Mouse (Mus musculus) liver, postnatal 0 days (tissue): ENCODE results near the gene Cd55. TPM values are rescaled to one million over a fixed set of nuclear protein-coding genes. Genes with fewer than 3 reads are reported as not detected.
A peak's percentile ranks its signal among the peaks of the same experiment; 100 is the strongest.
"Not testable (repeated sequence)": the region's sequence is repeated elsewhere in the genome, so short reads cannot be mapped to it uniquely, and the experiment has no call there.

Experiments used
- ATAC-seq: fragments of 200-750 bp; cut with Nextera tagmentation; 2 replicates; pipeline ENCODE4 v1.8.0; 2017; ENCODE audit warnings: mild to moderate bottlenecking, moderate library complexity
- DNase-seq: peaks from one replicate; pipeline ENCODE4 v3.0.0-alpha.2; 2016
- H3K27ac ChIP-seq: fragments of 300-500 bp; sonication (generic); 2 replicates; pipeline ENCODE4 v1.5.1; 2014; ENCODE audit warnings: antibody characterized with exemption, moderate library complexity, mild to moderate bottlenecking, low read depth
- H3K27me3 ChIP-seq: fragments of 300-500 bp; sonication (generic); 2 replicates; pipeline ENCODE4 v1.6.1; 2014; ENCODE audit warnings: low read length, control low read depth, mixed read lengths; ENCODE audit not compliant: insufficient read depth
- H3K36me3 ChIP-seq: fragments of 300-500 bp; sonication (generic); replicated peaks from 2 replicates; pipeline ENCODE4 v1.6.1; 2014; ENCODE audit warnings: mild to moderate bottlenecking, control low read depth, low read length, moderate library complexity, mixed read lengths; ENCODE audit not compliant: insufficient read depth
- H3K4me1 ChIP-seq: fragments of 300-500 bp; sonication (generic); 2 replicates; pipeline ENCODE4 v1.6.1; 2014; ENCODE audit warnings: antibody characterized with exemption, mild to moderate bottlenecking, control low read depth; ENCODE audit not compliant: insufficient read depth
- H3K4me2 ChIP-seq: fragments of 300-500 bp; sonication (generic); 2 replicates; pipeline ENCODE4 v1.6.1; 2014; ENCODE audit warnings: low read depth, mild to moderate bottlenecking, low read length, moderate library complexity, mixed read lengths
- H3K4me3 ChIP-seq: fragments of 300-500 bp; sonication (generic); 2 replicates; pipeline ENCODE4 v1.5.1; 2014; ENCODE audit warnings: low read depth, low read length
- H3K9ac ChIP-seq: fragments of 300-500 bp; sonication (generic); replicated peaks from 2 replicates; pipeline ENCODE4 v1.6.1; 2014; ENCODE audit warnings: mild to moderate bottlenecking, moderate library complexity
- H3K9me3 ChIP-seq: fragments of 300-500 bp; sonication (generic); 2 replicates; pipeline ENCODE4 v1.6.1; 2016; ENCODE audit warnings: mild to moderate bottlenecking, control low read depth, low read length, mixed read lengths
- CTCF ChIP-seq: sonication (generic); IDR thresholded peaks from 2 replicates; pipeline ENCODE4 v1.5.1; 2016; ENCODE audit warnings: antibody characterized with exemption, low read depth
- EP300 ChIP-seq: IDR thresholded peaks from 2 replicates; pipeline ENCODE4 v1.6.1; 2016; ENCODE audit warnings: antibody characterized with exemption, low read depth, mild to moderate bottlenecking
- WGBS: fragments of 180-500 bp; shearing (Covaris S2); extraction: QIAGEN DNeasy Blood & Tissue Kit; methylation state at CpG from one replicate; pipeline ENCODE4 v1.1.7; 2014; ENCODE audit not compliant: insufficient replicate concordance; 5-methylcytosine and 5-hydroxymethylcytosine counted together
- polyA plus RNA-seq: library from polyadenylated mRNA; unstranded; fragments of >200 nt; fragmentation: Nextera tagmentation; extraction: Ambion mirVana; gene quantifications from 2 replicates; pipeline ENCODE4 v1.2.1, GENCODE M21; 2015

Gene Cd55
- polyA plus RNA-seq, 1 experiment from 2014 or later = 13.2 TPM

DNA sequence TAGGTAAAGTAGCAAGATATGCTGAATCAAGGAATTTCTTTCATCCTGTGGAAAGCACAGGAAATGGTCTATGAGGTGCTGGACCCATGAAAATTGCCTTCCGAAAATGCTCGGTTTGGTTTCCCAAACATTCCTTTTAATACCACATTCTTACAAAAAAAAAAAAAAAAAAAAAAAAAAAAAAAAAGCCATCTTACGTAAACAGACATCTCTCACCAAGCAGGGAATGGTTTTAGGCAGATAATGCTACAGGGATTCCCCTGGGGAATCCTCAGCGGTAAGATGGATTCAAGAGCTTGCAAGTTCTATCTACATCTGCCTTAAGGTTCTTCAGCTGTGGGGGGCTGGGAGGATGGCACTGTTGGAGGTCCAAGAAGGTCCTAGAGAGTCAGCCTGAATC, 7.5 kb upstream of the Cd55 start:
- Histone ChIP-seq H3K27ac (no peak overlapping the region), H3K9me3 (no peaks in the 10 kb centered on the region), H3K4me3 (no peak overlapping the region), H3K4me2 (no peak overlapping the region), H3K4me1 (0 out of 2 replicates have a peak, but pooled peaks cover 3% of the 10 kb centered on the region), H3K9ac (no peak overlapping the region), H3K27me3 (no peaks in the 10 kb centered on the region), H3K36me3 (no peaks in the 10 kb centered on the region)
- no peak for TF ChIP-seq CTCF
- WGBS = 85% methylated on average over 4 of the region's 4 CpGs
- DNase-seq (no peak), ATAC-seq (no peak)

DNA sequence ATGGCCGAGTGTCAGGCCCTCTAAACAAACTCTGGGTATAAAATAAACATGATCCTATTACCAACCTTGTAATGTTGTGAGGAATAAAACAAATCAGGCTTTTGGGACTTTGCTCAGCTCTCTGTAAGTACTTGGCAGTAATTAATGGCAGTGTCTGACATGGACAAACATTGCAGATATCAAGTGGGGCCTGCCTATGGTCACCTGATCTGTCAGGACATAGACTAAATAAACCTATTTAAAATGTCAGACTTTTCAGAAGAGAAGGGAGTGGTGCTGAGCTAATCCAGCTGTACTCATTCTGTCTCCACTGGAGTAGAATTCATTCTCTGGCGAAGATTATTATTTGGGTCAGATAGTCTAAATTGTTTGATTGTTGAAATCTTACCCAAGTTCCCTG, 4.9 kb upstream of the Cd55 start:
- TF ChIP-seq EP300 (no peak), CTCF (no peak)
- DNase-seq (no peak), ATAC-seq (no peak)
- Histone ChIP-seq H3K4me3 (no peak overlapping the region), H3K9ac (no peak overlapping the region), H3K4me2 (no peak overlapping the region), H3K4me1 (peaks cover 6% of the 10 kb centered on the region), H3K36me3 (no peaks in the 10 kb centered on the region), H3K27me3 (no peaks in the 10 kb centered on the region), H3K9me3 (no peaks in the 10 kb centered on the region), H3K27ac (no peak overlapping the region)
- WGBS = 62% methylated on average over 2 of the region's 2 CpGs

DNA sequence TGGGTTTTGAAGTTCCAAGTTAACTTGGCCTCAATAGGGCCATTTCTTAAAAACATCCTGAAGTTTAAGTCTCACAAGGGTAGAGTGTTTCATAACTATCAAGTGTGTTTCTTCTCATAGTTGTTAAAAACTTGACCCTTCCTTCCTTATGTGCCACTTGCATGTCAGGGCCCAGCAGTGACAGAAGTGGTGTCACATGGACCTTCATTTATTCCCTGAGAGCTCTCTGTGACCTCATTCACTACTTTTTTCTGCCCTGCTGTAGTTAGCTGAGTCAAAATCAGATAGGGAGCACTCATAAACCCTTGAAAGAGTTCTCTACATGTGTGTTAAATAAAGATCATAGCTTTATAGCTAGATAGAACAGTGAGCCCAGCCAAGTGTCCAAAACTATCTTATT, 1.6 kb upstream of the Cd55 start:
- Histone ChIP-seq H3K27me3 (no peaks in the 10 kb centered on the region), H3K4me2 (no peak overlapping the region), H3K36me3 (no peaks in the 10 kb centered on the region), H3K9ac (no peak overlapping the region), H3K4me3 (no peak overlapping the region), H3K9me3 (no peaks in the 10 kb centered on the region), H3K27ac (no peak overlapping the region), H3K4me1 (peaks cover 6% of the 10 kb centered on the region)
- ATAC-seq = no peak
- DNase-seq = no peak
- TF ChIP-seq CTCF = no peak
- no peak for TF ChIP-seq EP300

DNA sequence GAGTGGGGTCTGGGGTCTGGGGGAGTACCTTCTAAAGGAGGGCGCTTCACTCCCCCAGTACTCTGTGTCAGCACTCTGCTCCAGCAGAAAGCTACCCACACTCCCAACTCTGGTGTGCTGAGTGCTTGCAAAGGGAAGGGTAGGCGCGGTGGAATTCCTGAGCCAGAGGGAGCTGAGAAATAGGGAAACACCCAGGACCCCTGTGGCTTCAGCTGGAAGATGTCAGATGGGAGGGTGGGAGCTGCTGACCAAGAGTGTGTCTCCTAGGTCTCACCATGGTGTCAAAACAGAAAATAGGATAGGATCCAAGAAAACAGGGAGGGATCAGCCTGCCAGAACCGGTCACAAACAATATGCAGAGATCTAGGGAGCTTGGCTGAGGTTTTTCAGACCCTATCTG, 323 bp upstream of the Cd55 start:
- ATAC-seq (peak; percentile 6; the same call in 1 of the 2 replicates), DNase-seq (no peak)
- Histone ChIP-seq H3K27ac (peak overlapping the region; percentile 69), H3K9me3 (no peaks in the 10 kb centered on the region), H3K36me3 (no peaks in the 10 kb centered on the region), H3K4me2 (peak overlapping the region; percentile 78), H3K4me3 (peak overlapping the region; percentile 76), H3K27me3 (no peaks in the 10 kb centered on the region), H3K4me1 (peaks cover 6% of the 10 kb centered on the region), H3K9ac (peak overlapping the region; percentile 73)
- 18% methylated on average over 4 of the region's 4 CpGs for WGBS
- no peak for TF ChIP-seq EP300
- TF ChIP-seq CTCF = no peak

DNA sequence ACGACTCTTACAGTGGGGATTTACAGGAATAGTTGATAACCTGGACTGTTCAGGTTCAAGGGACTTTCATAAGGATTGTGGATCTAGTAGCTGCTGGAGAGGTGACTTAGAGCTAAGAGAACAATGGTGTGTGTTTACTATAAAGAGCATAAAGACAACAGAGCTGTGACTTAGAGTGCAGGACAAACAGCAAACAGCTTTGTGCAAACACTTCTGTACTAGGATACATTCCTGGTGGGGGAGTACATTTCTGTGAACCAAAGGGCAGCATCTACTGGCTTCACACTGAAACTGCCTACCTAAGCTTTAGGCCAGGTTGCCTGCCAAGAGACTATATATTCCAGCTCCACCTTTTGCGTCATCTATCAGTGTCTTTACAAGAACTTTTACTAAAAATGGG, 7.4 kb downstream of the Cd55 start:
- no peaks in the 10 kb centered on the region for H3K27me3 ChIP-seq
- H3K4me1 ChIP-seq = no peaks in the 10 kb centered on the region
- H3K27ac ChIP-seq = no peak overlapping the region
- DNase-seq (no peak), ATAC-seq (no peak)
- TF ChIP-seq EP300 (no peak), CTCF (no peak)
- 80% methylated on average over 2 of the region's 2 CpGs for WGBS
- no peak overlapping the region for H3K4me2 ChIP-seq
- 0 out of 2 replicates have a peak, but pooled peaks cover 4% of the 10 kb centered on the region for H3K36me3 ChIP-seq
- H3K9me3 ChIP-seq = no peaks in the 10 kb centered on the region
- no peak overlapping the region for H3K9ac ChIP-seq
- H3K4me3 ChIP-seq = no peak overlapping the region

DNA sequence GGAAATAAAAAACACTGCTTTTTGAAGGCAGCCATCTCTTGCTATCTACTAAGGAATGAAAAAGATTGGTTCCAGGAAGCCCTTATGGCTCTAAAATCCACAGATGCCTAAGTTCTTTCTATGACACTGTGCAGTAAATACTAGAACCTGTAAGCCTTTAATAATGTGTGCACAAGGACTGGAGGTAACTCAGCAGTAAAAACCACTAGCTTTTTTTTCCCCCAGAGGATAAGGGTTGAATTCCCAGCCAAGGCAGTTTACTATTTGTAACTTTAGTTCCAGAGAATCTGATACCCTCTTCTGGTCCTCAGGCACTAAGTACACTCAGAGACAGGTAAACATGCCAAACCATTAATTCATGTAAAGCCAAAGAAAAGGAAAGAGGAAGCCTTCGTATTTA, 19.6 kb downstream of the Cd55 start:
- not testable (repeated sequence) for ATAC-seq, H3K9ac ChIP-seq

DNA sequence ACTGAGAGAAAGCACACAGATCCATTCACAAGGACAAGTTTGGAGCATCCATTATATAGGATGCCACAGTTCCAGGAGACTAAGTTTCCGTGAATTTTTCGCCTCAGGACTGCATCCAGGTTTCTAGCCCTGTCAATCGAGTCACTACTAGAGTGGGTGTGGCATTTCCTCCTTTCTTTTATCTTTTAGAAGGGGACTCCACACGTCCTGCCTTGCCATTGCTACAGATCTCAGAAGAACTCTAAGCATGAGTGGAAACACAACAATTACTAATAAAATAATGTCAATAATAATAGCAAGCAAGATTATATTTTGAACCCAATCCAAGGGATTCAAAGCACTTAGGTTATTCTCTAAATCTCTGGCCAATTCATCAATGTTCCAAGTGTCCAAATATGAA, 31.6 kb downstream of the Cd55 start:
- H3K9me3 ChIP-seq = no peaks in the 10 kb centered on the region
- H3K4me1 ChIP-seq = no peaks in the 10 kb centered on the region
- H3K9ac ChIP-seq = no peak overlapping the region
- DNase-seq = no peak
- 64% methylated on average over 4 of the region's 4 CpGs for WGBS
- TF ChIP-seq EP300 = no peak
- no peak for TF ChIP-seq CTCF
- H3K4me2 ChIP-seq = no peak overlapping the region
- H3K27me3 ChIP-seq = no peaks in the 10 kb centered on the region
- no peaks in the 10 kb centered on the region for H3K36me3 ChIP-seq
- no peak overlapping the region for H3K4me3 ChIP-seq
- H3K27ac ChIP-seq = no peak overlapping the region
- ATAC-seq = no peak

More for the DNA sequence above, 19.6 kb downstream of the Cd55 start:
- H3K27ac ChIP-seq, H3K9me3 ChIP-seq, H3K4me3 ChIP-seq, H3K36me3 ChIP-seq, H3K4me1 ChIP-seq, H3K27me3 ChIP-seq, H3K4me2 ChIP-seq, DNase-seq: not testable (repeated sequence)
- 61% methylated on average over 1 of the region's 1 CpGs for WGBS
